ENCODE assay signal across 8 mouse cellular contexts in genomic region chr4:136135874-136136728, GRCm38 (mm10). TPM values are rescaled to one million over a fixed set of nuclear protein-coding genes. Genes with fewer than 3 reads are reported as not detected.
DNase-seq lines count a peak whose midpoint lies in the region; ATAC-seq and TF ChIP-seq lines count a peak whose summit lies in the region.

No protein-coding gene starts in this region.

- peak overlapping the region; percentile 92 for H3K27ac ChIP-seq in layer of hippocampus, adult 2 months
- peak overlapping the region; percentile 94 for H3K27ac ChIP-seq in forebrain, embryonic 15.5 days (replicated peaks)

- no peaks in the 10 kb centered on the region for H3K27me3 ChIP-seq in forebrain, embryonic 15.5 days

- WGBS in forebrain, embryonic 15.5 days, result 29% methylated on average over 9 of the region's 9 CpGs

- H3K4me1 ChIP-seq in forebrain, embryonic 15.5 days, result peaks cover 41% of the 10 kb centered on the region

- H3K36me3 ChIP-seq in forebrain, embryonic 15.5 days, result no peaks in the 10 kb centered on the region

- peak overlapping the region; percentile 61 for H3K4me2 ChIP-seq in forebrain, embryonic 15.5 days (replicated peaks)

- peak; percentile 51 for TF ChIP-seq CTCF in layer of hippocampus, adult 2 months (conservative IDR thresholded peaks at IDR 0.05)

- ATAC-seq in forebrain, embryonic 15.5 days (replicated peaks), result no peak; the same call in 1 of the 2 replicates

- peak overlapping the region; percentile 52; the same call in 1 of the 2 replicates for H3K9ac ChIP-seq in forebrain, embryonic 15.5 days (replicated peaks)

- no peaks in the 10 kb centered on the region for H3K9me3 ChIP-seq in forebrain, embryonic 15.5 days

- no peak for DNase-seq in layer of hippocampus, adult 2 months (ENCODE audit: low spot score in 2 of 2)
- no peak for DNase-seq in layer of hippocampus, adult 18-20 months (ENCODE audit: low spot score in 2 of 2)
- DNase-seq in kidney, adult 11 months, result peak; percentile 40
- DNase-seq in lung, postnatal 25 days (ENCODE audit: low spot score), result peak; percentile 56
- no peak for DNase-seq in cerebellum, adult 8-10 months
- no peak for DNase-seq in frontal cortex, postnatal 14 days (ENCODE audit: low spot score in 2 of 2)
- no peak for DNase-seq in left cerebral cortex, adult 11 months (ENCODE audit: low spot score)

- H3K4me3 ChIP-seq in layer of hippocampus, adult 2 months, result no peak overlapping the region; the same call in 1 of the 2 replicates
- H3K4me3 ChIP-seq in forebrain, embryonic 15.5 days, result peak overlapping the region; percentile 45; the same call in 1 of the 2 replicates

RNA-seq across cellular contexts. Expression of gene Id3, which starts 7.2 kb away (rescaled TPM):
- total RNA-seq in layer of hippocampus, adult 2 months (2021), result 10 to 100 TPM; 45.1 to 47.4 TPM
- 10 to 100 TPM; 30.0 to 35.1 TPM for total RNA-seq in layer of hippocampus, adult 18-20 months (2021)
- 87.3 and 98.1 TPM in 2 replicates for polyA plus RNA-seq in forebrain, embryonic 15.5 days (2015; fragmentation: Nextera tagmentation; extraction: Ambion mirVana)

RNA-seq across cellular contexts. Expression of gene E2f2, which starts 36.1 kb away (rescaled TPM):
- total RNA-seq in layer of hippocampus, adult 2 months (2021), result 1 to 10 TPM in 1 of 2 experiments, under 1 TPM in 1; 0.74 to 1.5 TPM
- total RNA-seq in layer of hippocampus, adult 18-20 months (2021), result under 1 TPM; 0.36 to 0.84 TPM
- 5.4 and 6.0 TPM in 2 replicates for polyA plus RNA-seq in forebrain, embryonic 15.5 days (2015; fragmentation: Nextera tagmentation; extraction: Ambion mirVana)

Comparison
In these comparisons a context has a peak if more than half of its experiments do, and no peak if none do; other contexts are left out.
1. DNase-seq: peak in kidney, adult 11 months (single experiment) and lung, postnatal 25 days (single experiment); none in layer of hippocampus, adult 2 months (0 of 2), layer of hippocampus, adult 18-20 months (0 of 2), cerebellum, adult 8-10 months (single experiment), frontal cortex, postnatal 14 days (0 of 2) and left cerebral cortex, adult 11 months (single experiment).